Mouse (Mus musculus) ES-E14 (cell line): Measurements from ENCODE around the gene Glt6d1. TPM values are rescaled to one million over a fixed set of nuclear protein-coding genes. Genes with fewer than 3 reads are reported as not detected.
"Not testable (repeated sequence)": the region's sequence is repeated elsewhere in the genome, so short reads cannot be mapped to it uniquely, and the experiment has no call there.

Experiments used
- DNase-seq: peaks from one replicate; pipeline ENCODE4 v3.0.0-alpha.2; 2013; ENCODE audit warnings: low read depth, low spot score
- H3K27ac ChIP-seq: 2 replicates; pipeline ENCODE4 v1.5.1; 2012; ENCODE audit warnings: low read depth, mild to moderate bottlenecking, low read length, moderate library complexity, mixed read lengths; ENCODE audit not compliant: poor library complexity, insufficient read depth, severe bottlenecking
- H3K36me3 ChIP-seq: 2 replicates; pipeline ENCODE4 v1.6.1; 2012; ENCODE audit warnings: mild to moderate bottlenecking, low read length, moderate library complexity, mixed read lengths; ENCODE audit not compliant: control insufficient read depth, poor library complexity, insufficient read depth, severe bottlenecking
- H3K4me1 ChIP-seq, 2 experiments: fragments of 150-350 bp in 1 of 2; sonication (generic) in 1 of 2; 2 replicates each; pipeline ENCODE4 v1.6.1; 2012; ENCODE audit warnings: low read length in 2 of 2, mild to moderate bottlenecking in 1 of 2, mixed read lengths in 1 of 2; ENCODE audit not compliant: control insufficient read depth in 2 of 2, insufficient read depth in 2 of 2, poor library complexity in 1 of 2
- H3K4me3 ChIP-seq, 2 experiments: fragments of 150-350 bp in 1 of 2; sonication (generic) in 1 of 2; 2 replicates each; pipeline ENCODE4 v1.5.1; 2012; ENCODE audit warnings: low read length in 2 of 2, low read depth in 1 of 2, mild to moderate bottlenecking in 1 of 2, mixed read lengths in 1 of 2; ENCODE audit not compliant: insufficient read depth in 1 of 2, poor library complexity in 1 of 2, severe bottlenecking in 1 of 2
- H3K9ac ChIP-seq: 2 replicates; pipeline ENCODE4 v1.6.1; 2012; ENCODE audit warnings: low read depth, mild to moderate bottlenecking, low read length, mixed read lengths; ENCODE audit not compliant: poor library complexity, insufficient read depth, severe bottlenecking
- H3K9me3 ChIP-seq: fragments of 150-350 bp; sonication (generic); 2 replicates; pipeline ENCODE4 v1.6.1; 2012; ENCODE audit warnings: low read depth, mild to moderate bottlenecking, low read length; ENCODE audit not compliant: control insufficient read depth, insufficient read depth
- CHD2 ChIP-seq: IDR thresholded peaks from 2 replicates; pipeline ENCODE4 v1.6.1; 2014; ENCODE audit warnings: mild to moderate bottlenecking, low read depth, low read length, inconsistent platforms
- HCFC1 ChIP-seq: IDR thresholded peaks from 2 replicates; pipeline ENCODE4 v1.6.1; 2012; ENCODE audit warnings: low read length, inconsistent platforms, borderline replicate concordance; ENCODE audit not compliant: insufficient read depth
- MAFK ChIP-seq: IDR thresholded peaks from 2 replicates; pipeline ENCODE4 v1.6.1; 2014; ENCODE audit warnings: mild to moderate bottlenecking, low read depth, low read length, inconsistent platforms; ENCODE audit not compliant: insufficient read depth
- ZC3H11A ChIP-seq: IDR thresholded peaks from 2 replicates; pipeline ENCODE4 v1.6.1; 2012; ENCODE audit warnings: low read depth, mild to moderate bottlenecking, inconsistent platforms, low read length, borderline replicate concordance
- ZNF384 ChIP-seq: IDR thresholded peaks from 2 replicates; pipeline ENCODE4 v1.6.1; 2012; ENCODE audit warnings: low read depth, low read length, inconsistent platforms
- in situ Hi-C, 2 experiments: fragments of 600-800 bp; cut with MboI; formaldehyde crosslinking; loops; one replicate each; pipeline ENCODE4 v1.15.1; 2025; ENCODE audit warnings: low sequenced_read_pairs in 2 of 2, inconsistent platforms in 1 of 2; ENCODE audit not compliant: unreplicated experiment in 2 of 2
- total RNA-seq: library from RNA; depleted of rRNA; stranded (reverse); fragments of 300-350 nt; gene quantifications from 2 replicates; pipeline ENCODE4 v1.2.3, GENCODE M21; 2012; rRNA removed

Gene Glt6d1
- total RNA-seq: not detected in 2 replicates

GRCm38 (mm10) chr2:25815748-25816147 is at the start of gene Glt6d1:
Gene Glt6d1 (minus strand): TSS chr2:25815848.
- in situ Hi-C loops, H3K4me3 ChIP-seq, H3K9ac ChIP-seq, DNase-seq, H3K9me3 ChIP-seq, H3K27ac ChIP-seq, H3K4me1 ChIP-seq, H3K36me3 ChIP-seq: not testable (repeated sequence)

- in situ Hi-C loops: no loop called here
- no peak overlapping the region for H3K4me3 ChIP-seq
- no peak for DNase-seq
- peaks cover 3 to 10% of the 10 kb centered on the region in 2 experiments; a peak in 3 of 4 replicates for H3K4me1 ChIP-seq
- no peak overlapping the region for H3K27ac ChIP-seq
- TF ChIP-seq CHD2 (no peak), MAFK (no peak), HCFC1 (no peak), ZNF384 (no peak)
- no peaks in the 10 kb centered on the region for H3K9me3 ChIP-seq
- no peak overlapping the region for H3K9ac ChIP-seq
- no peaks in the 10 kb centered on the region for H3K36me3 ChIP-seq
These were observed 49.8 kb upstream of the Glt6d1 start for GRCm38 (mm10) chr2:25865412-25865811.

GRCm38 (mm10) chr2:25864230-25864629 is 48.6 kb upstream of the Glt6d1 start:
- in situ Hi-C loops: no loop called here
- DNase-seq: no peak
- Histone ChIP-seq H3K9ac (no peak overlapping the region), H3K4me1 (peaks cover 3 to 10% of the 10 kb centered on the region in 2 experiments; a peak in 3 of 4 replicates), H3K9me3 (no peaks in the 10 kb centered on the region), H3K4me3 (peak overlapping the region; percentile 69 to 82), H3K36me3 (no peaks in the 10 kb centered on the region), H3K27ac (no peak overlapping the region)
- TF ChIP-seq ZNF384 (no peak), CHD2 (no peak), ZC3H11A (no peak), HCFC1 (no peak), MAFK (no peak)

- peak within 1 kb of the TSS; percentile 69 to 82 for H3K4me3 ChIP-seq
- in situ Hi-C loops: no loop called here
- peak; percentile 50 for DNase-seq
- H3K27ac ChIP-seq: no peak within 1 kb of the TSS
- TF ChIP-seq CHD2 (no peak), MAFK (no peak), ZNF384 (no peak), HCFC1 (no peak; the same call in 1 of the 2 replicates), ZC3H11A (no peak)
- H3K36me3 ChIP-seq: no peaks in the 10 kb centered on the region
- H3K4me1 ChIP-seq: peaks cover 3 to 10% of the 10 kb centered on the region in 2 experiments; a peak in 3 of 4 replicates
- H3K9ac ChIP-seq: no peak within 1 kb of the TSS
- H3K9me3 ChIP-seq: no peaks in the 10 kb centered on the region
These were observed 47.9 kb upstream of the Glt6d1 start, which contains the start of gene Kcnt1 for GRCm38 (mm10) chr2:25863337-25864131. Gene Kcnt1 (plus strand): TSS chr2:25863734.

- TF ChIP-seq ZNF384 (no peak), MAFK (no peak), CHD2 (no peak), HCFC1 (no peak), ZC3H11A (no peak)
- Histone ChIP-seq H3K9ac (no peak overlapping the region), H3K4me3 (peak overlapping the region in 1 of 2 experiments; percentile 69; a peak in 1 of 4 replicates)
These were observed 47.1 kb upstream of the Glt6d1 start for GRCm38 (mm10) chr2:25862696-25863270.

More at GRCm38 (mm10) chr2:25862696-25863270, 47.1 kb upstream of the Glt6d1 start:
- in situ Hi-C loops: no loop called here
- no peak overlapping the region for H3K27ac ChIP-seq
- H3K9me3 ChIP-seq: no peaks in the 10 kb centered on the region
- H3K36me3 ChIP-seq: no peaks in the 10 kb centered on the region
- H3K4me1 ChIP-seq: peaks cover 3 to 10% of the 10 kb centered on the region in 2 experiments; a peak in 3 of 4 replicates
- DNase-seq: no peak
